Mouse (Mus musculus) brain, embryonic 14.5 days (tissue): ENCODE measurements around the gene Rfx5. TPM values are rescaled to one million over a fixed set of nuclear protein-coding genes. Genes with fewer than 3 reads are reported as not detected.

ENCODE experiments used
- DNase-seq: peaks from one replicate; pipeline ENCODE4 v3.0.0-alpha.2; 2011; ENCODE audit warnings: low read depth
- CTCF ChIP-seq: fragments of 200-500 bp; IDR thresholded peaks from 2 replicates; pipeline ENCODE4 v1.5.1; 2012; ENCODE audit warnings: inconsistent platforms, mild to moderate bottlenecking, moderate library complexity, borderline replicate concordance; ENCODE audit not compliant: insufficient read depth, insufficient read length; ENCODE audit errors: extremely low read depth
- POLR2A ChIP-seq: fragments of 200-500 bp; IDR thresholded peaks from 2 replicates; pipeline ENCODE4 v1.6.1; 2012; ENCODE audit warnings: mild to moderate bottlenecking, inconsistent platforms, borderline replicate concordance; ENCODE audit not compliant: poor library complexity, insufficient read depth, insufficient read length, severe bottlenecking; ENCODE audit errors: extremely low read depth
- polyA plus RNA-seq: library from polyadenylated mRNA; depleted of rRNA; stranded (reverse); fragments of >200 nt; gene quantifications from 2 replicates; pipeline ENCODE4 v1.2.3, GENCODE M21; 2012; rRNA removed

The Rfx5 gene
- polyA plus RNA-seq, 1 experiment, result 26.1 TPM

DNA sequence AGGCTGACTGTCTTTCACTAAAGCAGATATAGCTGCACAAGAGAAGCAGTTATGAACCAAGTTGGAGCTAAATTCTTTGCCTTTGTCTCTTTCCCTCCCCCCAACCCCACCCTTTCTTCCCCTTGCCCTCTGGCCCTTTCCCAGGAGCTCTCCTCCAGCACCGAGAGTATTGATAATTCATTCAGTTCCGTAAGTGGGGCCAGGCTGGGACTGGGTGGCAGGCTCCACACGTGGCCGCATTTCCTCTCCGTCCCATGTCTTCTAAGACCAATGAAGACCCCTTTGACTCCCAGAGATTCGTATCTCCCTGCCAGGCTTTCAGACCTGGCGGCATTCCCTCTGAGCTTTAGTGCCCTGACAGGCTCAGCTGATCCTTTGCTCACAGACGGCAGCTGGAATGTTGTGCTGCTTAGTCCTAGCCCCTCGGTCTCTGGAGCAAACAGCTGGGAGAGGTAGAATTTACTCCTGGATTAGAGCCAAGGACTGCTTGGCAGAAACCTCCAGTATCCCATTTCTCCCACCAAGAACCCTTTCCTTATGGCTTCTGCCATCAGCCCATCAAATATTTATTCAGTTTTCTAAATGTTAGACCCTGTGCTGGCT is 35.4 kb downstream of the Rfx5 start:
- peak; percentile 30 for DNase-seq
- no peak for TF ChIP-seq POLR2A
- TF ChIP-seq CTCF, result no peak

DNA sequence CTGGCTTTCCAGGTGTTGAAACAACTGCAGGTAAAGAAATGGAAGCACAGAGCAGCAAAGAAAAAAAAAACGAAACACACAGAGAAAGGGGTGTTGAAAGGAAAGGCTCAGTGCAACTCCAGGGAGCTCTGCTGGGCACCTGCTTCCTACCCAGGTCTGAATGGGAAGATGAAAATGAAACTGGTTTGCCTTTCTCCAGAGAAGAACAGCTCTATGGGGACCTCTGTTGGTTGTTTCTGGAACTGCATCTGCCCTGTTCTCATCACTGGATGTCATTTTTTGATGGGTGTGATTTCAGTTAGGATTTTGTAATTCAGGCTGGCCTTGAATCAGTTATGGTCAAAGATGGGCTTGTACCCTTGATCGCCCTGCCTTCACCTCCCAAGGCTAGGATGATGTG is 43.1 kb downstream of the Rfx5 start:
- TF ChIP-seq CTCF (peak; percentile 89), POLR2A (no peak)
- DNase-seq, result peak; percentile 72

DNA sequence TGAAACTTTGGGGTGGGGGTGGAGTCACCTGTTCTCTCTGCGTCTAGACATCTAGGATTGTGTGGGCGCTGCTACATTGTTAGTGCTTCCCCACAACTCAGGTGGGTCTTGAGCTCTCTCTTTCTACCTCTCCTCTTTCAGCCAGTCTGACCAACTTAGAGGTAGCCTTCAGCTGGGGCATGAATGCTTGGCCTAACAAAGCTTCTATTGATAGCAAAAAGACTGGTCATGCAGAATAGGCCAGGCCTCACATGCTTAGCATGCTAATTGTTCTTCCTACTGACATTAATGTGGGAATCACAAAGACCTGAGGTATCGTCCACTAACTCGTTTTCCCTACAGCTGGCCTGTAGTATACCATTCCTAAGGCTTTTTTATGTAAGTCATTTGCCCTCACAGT is 48.7 kb downstream of the Rfx5 start:
- DNase-seq, result peak; percentile 67
- TF ChIP-seq POLR2A (no peak), CTCF (no peak)

DNA sequence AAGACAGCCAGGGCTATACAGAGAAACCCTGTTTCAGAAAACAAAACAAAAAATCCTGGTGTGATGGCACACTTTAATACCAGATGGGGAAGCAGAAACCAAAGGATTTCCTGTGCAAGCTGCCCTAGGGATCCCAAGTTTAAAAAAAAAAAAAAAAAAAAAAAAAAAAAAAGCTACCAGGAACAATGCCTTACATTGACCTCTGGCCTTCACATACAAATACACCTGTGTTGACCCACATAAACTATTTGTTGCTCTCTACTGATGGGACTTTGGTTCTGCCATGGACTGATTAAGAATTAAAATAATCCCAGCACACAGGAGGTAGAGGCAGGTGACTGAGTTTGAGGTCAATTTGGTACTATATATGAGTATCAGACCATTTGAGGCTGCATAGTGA is 49.4 kb downstream of the Rfx5 start:
- DNase-seq, result no peak
- TF ChIP-seq CTCF (no peak), POLR2A (no peak)

DNA sequence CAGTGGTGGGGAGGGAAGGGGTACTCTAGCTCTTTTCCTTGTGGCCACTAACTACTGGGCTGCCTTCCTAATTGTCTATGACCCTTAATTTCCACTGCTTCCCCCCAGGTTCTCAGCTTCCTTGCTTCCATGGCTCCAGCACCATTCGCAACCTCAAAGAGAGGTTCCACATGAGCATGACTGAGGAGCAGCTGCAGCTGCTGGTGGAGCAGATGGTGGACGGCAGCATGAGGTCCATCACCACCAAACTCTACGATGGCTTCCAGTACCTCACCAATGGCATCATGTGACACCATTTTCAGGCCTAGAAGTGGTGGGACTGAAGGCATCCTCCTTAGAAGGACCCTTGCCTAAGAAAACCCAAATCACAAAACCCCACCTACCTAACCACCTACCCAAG is 51.8 kb downstream of the Rfx5 start:
- no peak for DNase-seq
- TF ChIP-seq CTCF (no peak), POLR2A (no peak)

DNA sequence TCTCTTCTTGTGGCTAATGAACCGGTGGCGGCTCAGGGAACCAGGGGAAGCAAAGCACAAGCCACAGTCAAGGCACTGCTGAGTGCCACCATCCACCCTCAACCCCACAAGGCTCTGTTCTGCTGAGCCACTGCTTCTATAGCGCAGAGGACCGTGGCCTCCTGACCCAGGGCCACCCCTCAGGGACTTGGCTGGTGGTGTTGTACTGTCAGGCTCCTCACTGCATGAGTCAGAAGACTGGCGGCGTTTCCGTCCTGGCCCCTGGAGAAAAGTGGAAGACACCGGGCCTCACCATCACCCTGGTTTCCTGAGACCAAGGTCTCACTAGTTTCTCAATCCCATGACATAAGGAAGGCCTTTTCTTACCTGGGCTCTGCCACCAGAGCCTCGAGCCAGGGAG is 53.8 kb downstream of the Rfx5 start:
- no peak for DNase-seq
- TF ChIP-seq POLR2A (no peak), CTCF (no peak)

DNA sequence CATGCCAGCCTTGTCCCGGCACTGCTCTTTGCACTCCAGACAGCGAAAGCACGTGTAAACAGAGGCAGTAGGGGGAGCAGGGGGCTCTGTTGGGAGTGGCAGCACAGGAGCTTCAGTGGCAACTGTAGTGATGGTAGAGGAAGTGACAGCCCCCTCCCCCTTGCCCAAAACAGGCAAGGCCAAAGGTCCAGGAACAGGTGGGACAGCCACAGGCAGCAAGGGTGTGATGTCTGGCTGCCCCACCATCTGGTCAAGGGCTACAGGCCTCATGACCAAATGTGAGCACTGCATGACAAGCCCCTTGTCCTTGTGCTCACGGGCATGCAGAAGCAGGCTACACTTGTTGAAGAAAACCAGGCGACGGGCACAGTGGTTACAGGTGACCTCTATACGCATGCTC is 56.5 kb downstream of the Rfx5 start:
- no peak for TF ChIP-seq POLR2A
- no peak for TF ChIP-seq CTCF
- DNase-seq, result no peak

Other genes starting within 250 kb of the Rfx5 start
- gene Cgn, start 167.6 kb upstream of the Rfx5 start, polyA plus RNA-seq, result 4.2 and 7.0 TPM in 2 replicates
- gene Pogz, start 116.5 kb upstream of the Rfx5 start, polyA plus RNA-seq, result 66.8 and 78.4 TPM in 2 replicates
- 353 and 477 TPM in 2 replicates for gene Psmb4, start 67.1 kb upstream of the Rfx5 start, polyA plus RNA-seq
- 9.7 and 10.6 TPM in 2 replicates for gene Selenbp1, start 21.0 kb upstream of the Rfx5 start, polyA plus RNA-seq
- 53.9 and 59.5 TPM in 2 replicates for gene Pi4kb, start 20.7 kb downstream of the Rfx5 start, polyA plus RNA-seq
- 23.6 and 25.1 TPM in 2 replicates for gene Zfp687, start 61.4 kb downstream of the Rfx5 start, polyA plus RNA-seq
- gene Psmd4, start 88.5 kb downstream of the Rfx5 start, polyA plus RNA-seq, result 256 and 330 TPM in 2 replicates
- gene Pip5k1a, start 152.9 kb downstream of the Rfx5 start, polyA plus RNA-seq, result 30.4 and 31.6 TPM in 2 replicates
- gene Vps72, start 156.9 kb downstream of the Rfx5 start, polyA plus RNA-seq, result 159 and 173 TPM in 2 replicates
- 1.5 and 2.1 TPM in 2 replicates for gene Tmod4, start 170.4 kb downstream of the Rfx5 start, polyA plus RNA-seq
- 101 and 136 TPM in 2 replicates for gene Scnm1, start 179.9 kb downstream of the Rfx5 start, polyA plus RNA-seq
- 23.7 and 27.4 TPM in 2 replicates for gene Lysmd1, start 180.0 kb downstream of the Rfx5 start, polyA plus RNA-seq
- 2.3 and 2.4 TPM in 2 replicates for gene Tnfaip8l2, start 188.3 kb downstream of the Rfx5 start, polyA plus RNA-seq
- gene Sema6c, start 206.4 kb downstream of the Rfx5 start, polyA plus RNA-seq, result 138 and 164 TPM in 2 replicates